ENCODE assay signal across 8 mouse cellular contexts in genomic region chr13:25055873-25056667, GRCm38 (mm10). TPM values are rescaled to one million over a fixed set of nuclear protein-coding genes. Genes with fewer than 3 reads are reported as not detected.
DNase-seq lines count a peak whose midpoint lies in the region; ATAC-seq and TF ChIP-seq lines count a peak whose summit lies in the region.

Dcdc2a (plus strand) TSS chr13:25056004.

- no peak for TF ChIP-seq POLR2A in thymus, adult 2 months (IDR thresholded peaks at IDR 0.05; ENCODE audit: control insufficient read depth, extremely low read depth, insufficient read depth, low read length, poor library complexity)
- TF ChIP-seq POLR2A in small intestine, adult 2 months (IDR thresholded peaks at IDR 0.05; ENCODE audit: low read depth, low read length), result no peak

- 3% methylated on average over 63 of the region's 63 CpGs for WGBS in thymus, adult 2 months
- 4% methylated on average over 63 of the region's 63 CpGs for WGBS in hindbrain, embryonic 10.5 days
- WGBS in small intestine, adult 2 months, result 4% methylated on average over 63 of the region's 63 CpGs

- no peak within 1 kb of the TSS for H3K27ac ChIP-seq in thymus, adult 2 months (ENCODE audit: control insufficient read depth, insufficient read depth, low read length)
- H3K27ac ChIP-seq in hindbrain, embryonic 10.5 days, result peak within 1 kb of the TSS; percentile 75
- no peak within 1 kb of the TSS for H3K27ac ChIP-seq in small intestine, adult 2 months (ENCODE audit: insufficient read depth, low read depth, low read length)

- no peak for TF ChIP-seq CTCF in thymus, adult 2 months (IDR thresholded peaks at IDR 0.05; ENCODE audit: borderline replicate concordance, control insufficient read depth, extremely low read depth, insufficient read depth, low read length, poor library complexity)
- no peak for TF ChIP-seq CTCF in small intestine, adult 2 months (IDR thresholded peaks at IDR 0.05; ENCODE audit: extremely low read depth, insufficient read length, insufficient replicate concordance, low read depth, low read length)

- no peak for ATAC-seq in CD4-positive, CD25-positive, alpha-beta regulatory T cell, adult 4 months

- DNase-seq in CD4-positive, CD25-positive, alpha-beta regulatory T cell, adult 2 months (ENCODE audit: low read depth, low spot score), result peak; percentile 3
- DNase-seq in thymus, adult 2 months, result peak; percentile 2
- no peak for DNase-seq in thymus, postnatal 0 days (ENCODE audit: low spot score)
- DNase-seq in hindbrain, embryonic 10.5 days (ENCODE audit: low spot score), result peak; percentile 35
- peak; percentile 10 to 14 for DNase-seq in layer of hippocampus, postnatal 10 days (ENCODE audit: low spot score in 2 of 2)
- peak; percentile 33 for DNase-seq in lung, postnatal 36 days

- no peak within 1 kb of the TSS for H3K4me3 ChIP-seq in thymus, adult 2 months (ENCODE audit: control insufficient read depth, insufficient read depth, low read length)
- H3K4me3 ChIP-seq in hindbrain, embryonic 10.5 days, result peak within 1 kb of the TSS; percentile 65
- peak within 1 kb of the TSS; percentile 55 for H3K4me3 ChIP-seq in small intestine, adult 2 months (ENCODE audit: low read depth, low read length)

- H3K36me3 ChIP-seq in thymus, adult 2 months (ENCODE audit: control insufficient read depth, insufficient read depth, low read length), result no peaks in the 10 kb centered on the region
- H3K36me3 ChIP-seq in hindbrain, embryonic 10.5 days, result no peaks in the 10 kb centered on the region
- no peaks in the 10 kb centered on the region for H3K36me3 ChIP-seq in small intestine, adult 2 months (ENCODE audit: control insufficient read depth, insufficient read depth, low read length)

- H3K27me3 ChIP-seq in thymus, adult 2 months (ENCODE audit: control insufficient read depth, insufficient read depth, low read length), result peaks cover 17% of the 10 kb centered on the region
- peaks cover 52% of the 10 kb centered on the region for H3K27me3 ChIP-seq in hindbrain, embryonic 10.5 days (ENCODE audit: insufficient read depth, poor library complexity, severe bottlenecking)
- peaks cover 16% of the 10 kb centered on the region for H3K27me3 ChIP-seq in small intestine, adult 2 months (ENCODE audit: control insufficient read depth, insufficient read depth, low read length)

- H3K9me3 ChIP-seq in hindbrain, embryonic 10.5 days, result 0 out of 2 replicates have a peak, but pooled peaks cover 4% of the 10 kb centered on the region

- no peaks in the 10 kb centered on the region for H3K4me1 ChIP-seq in thymus, adult 2 months (replicated peaks; ENCODE audit: control insufficient read depth, insufficient read depth, low read length)
- peaks cover 20% of the 10 kb centered on the region for H3K4me1 ChIP-seq in hindbrain, embryonic 10.5 days (replicated peaks)
- H3K4me1 ChIP-seq in small intestine, adult 2 months (ENCODE audit: control insufficient read depth, insufficient read depth, insufficient read length, low read length), result peaks cover 7% of the 10 kb centered on the region

RNA-seq across cellular contexts. Expression of gene Dcdc2a, which starts in this region (rescaled TPM):
- polyA plus RNA-seq in CD4-positive, CD25-positive, alpha-beta regulatory T cell, adult 4 months (2017; shearing (Covaris generic)), result not detected
- polyA plus RNA-seq in thymus, adult 2 months (2012; rRNA removed), result 0.04 and 0.06 TPM in 2 replicates
- polyA plus RNA-seq in thymus, postnatal 0 days (2015; fragmentation: Nextera tagmentation; extraction: Ambion mirVana), result 0.57 and 0.60 TPM in 2 replicates
- 3.4 and 3.8 TPM in 2 replicates for polyA plus RNA-seq in hindbrain, embryonic 10.5 days (2016; fragmentation: Nextera tagmentation; extraction: Ambion mirVana)
- total RNA-seq in layer of hippocampus, postnatal 10 days (2021), result 10 to 100 TPM in 1 of 2 experiments, 1 to 10 TPM in 1; 9.1 to 11.8 TPM
- polyA plus RNA-seq in small intestine, adult 2 months (2012; rRNA removed), result 0.05 TPM in 1 of 2 replicates, not detected in the other

Comparison
In these comparisons a context has a peak if more than half of its experiments do, and no peak if none do; other contexts are left out.
1. Peak in DNase-seq in thymus, adult 2 months; RNA of the gene not detected or under 1 TPM.